Mouse (Mus musculus): Measurements from ENCODE around the gene Rnf123. TPM values are rescaled to one million over a fixed set of nuclear protein-coding genes. Genes with fewer than 3 reads are reported as not detected.
A peak's percentile ranks its signal among the peaks of the same experiment; 100 is the strongest.
"Not testable (repeated sequence)": the region's sequence is repeated elsewhere in the genome, so short reads cannot be mapped to it uniquely, and the experiment has no call there.

Rnf123 gene
- total and polyA plus RNA-seq, 2 experiments: 19.6 to 97.5 TPM

DNA sequence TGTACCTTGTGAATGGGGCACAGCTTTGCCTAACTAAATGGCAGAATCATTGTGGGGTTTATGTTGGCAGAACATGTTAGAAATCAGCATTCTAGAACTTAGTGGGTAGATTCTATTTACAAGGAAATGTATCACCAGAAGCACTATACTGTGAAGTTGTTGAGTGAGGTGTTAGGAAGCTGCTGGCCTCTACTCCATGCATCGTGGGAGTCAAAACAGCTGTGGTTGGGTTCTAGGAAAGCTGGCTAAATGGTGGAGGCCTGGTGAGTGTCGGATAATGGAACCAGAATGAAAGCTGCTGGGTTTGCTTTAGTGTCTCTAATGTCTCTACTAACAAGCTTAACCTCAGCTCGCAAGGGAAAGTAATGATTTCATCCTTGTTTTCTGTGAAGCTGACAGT is 66.0 kb downstream of the Rnf123 start:
- Histone ChIP-seq H3K36me3 (ENCODE audit: control insufficient read depth, insufficient read depth, low read length) (peaks cover 6% of the 10 kb centered on the region; the same call in 1 of the 2 replicates), H3K79me2 (ENCODE audit: control insufficient read depth, insufficient read depth, low read length) (peaks cover 20% of the 10 kb centered on the region; the same call in 1 of the 2 replicates), H3K27ac (replicated peaks; ENCODE audit: insufficient read depth, low read depth, low read length) (no peak overlapping the region), H3K4me3 (ENCODE audit: insufficient read depth, low read depth, low read length) (no peak overlapping the region), H3K4me1 (ENCODE audit: control insufficient read depth, insufficient read depth, low read length) (peaks cover 19% of the 10 kb centered on the region; the same call in 1 of the 2 replicates), H3K9ac (ENCODE audit: low read depth, low read length) (no peak overlapping the region), H3K27me3 (ENCODE audit: control insufficient read depth, insufficient read depth, low read length) (no peaks in the 10 kb centered on the region)
- 91% methylated on average over 3 of the region's 3 CpGs for WGBS
- TF ChIP-seq POLR2A (IDR thresholded peaks at IDR 0.05; ENCODE audit: extremely low read depth, insufficient read depth, low read length) (no peak), CTCF (IDR thresholded peaks at IDR 0.05; ENCODE audit: low read depth, low read length) (no peak)
- DNase-seq (ENCODE audit: extremely low read depth, low read depth, low spot score): no peak

DNA sequence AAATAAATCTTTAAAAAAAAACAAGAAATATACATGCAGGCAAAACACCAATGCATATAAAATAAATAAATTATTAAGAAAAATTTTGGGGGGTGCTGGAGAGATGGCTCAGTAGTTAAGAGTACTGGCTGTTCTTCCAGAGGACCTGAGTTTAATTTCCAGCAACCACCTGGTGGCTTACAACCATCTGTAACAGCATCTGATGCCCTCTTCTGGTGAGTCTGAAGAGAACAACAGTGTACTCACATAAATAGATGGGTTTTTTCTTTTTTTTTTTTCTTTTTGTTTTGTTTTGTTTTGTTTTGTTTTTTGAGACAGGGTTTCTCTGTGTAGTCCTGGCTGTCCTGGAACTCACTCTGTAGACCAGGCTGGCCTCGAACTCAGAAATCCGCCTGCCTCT is 69.6 kb downstream of the Rnf123 start:
- H3K36me3 ChIP-seq (ENCODE audit: control insufficient read depth, insufficient read depth, low read length); H3K27me3 ChIP-seq (ENCODE audit: control insufficient read depth, insufficient read depth, low read length); H3K4me3 ChIP-seq (ENCODE audit: insufficient read depth, low read depth, low read length); DNase-seq (ENCODE audit: extremely low read depth, low read depth, low spot score); H3K27ac ChIP-seq (replicated peaks; ENCODE audit: insufficient read depth, low read depth, low read length); H3K9ac ChIP-seq (ENCODE audit: low read depth, low read length); H3K4me1 ChIP-seq (ENCODE audit: control insufficient read depth, insufficient read depth, low read length): not testable (repeated sequence)
- peaks cover 27% of the 10 kb centered on the region; the same call in 1 of the 2 replicates for H3K79me2 ChIP-seq (ENCODE audit: control insufficient read depth, insufficient read depth, low read length)
- TF ChIP-seq CTCF (IDR thresholded peaks at IDR 0.05; ENCODE audit: low read depth, low read length): 0 out of 2 replicates have a peak, but pooled peaks have one; percentile 11
- WGBS: 100% methylated on average over 2 of the region's 2 CpGs

DNA sequence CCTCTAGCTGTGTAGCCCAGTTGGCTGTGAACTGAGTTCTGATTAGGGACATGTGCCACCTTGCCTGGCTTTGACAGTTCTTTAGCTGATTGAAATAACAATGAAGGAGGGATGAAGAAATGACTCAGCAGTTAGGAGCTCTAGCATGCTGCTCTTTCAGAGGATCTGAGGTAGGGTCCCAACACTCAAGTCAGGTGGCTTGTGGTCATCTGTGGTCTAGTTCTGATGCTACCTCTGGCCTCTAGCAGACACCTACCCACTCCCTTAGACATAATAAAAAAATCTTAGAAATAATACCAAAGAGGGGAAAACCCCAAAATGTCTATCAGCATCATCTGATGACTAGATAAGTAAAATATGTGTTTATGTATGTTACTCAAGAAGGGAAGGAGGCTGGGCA is 72.8 kb downstream of the Rnf123 start:
- no peak for DNase-seq (ENCODE audit: extremely low read depth, low read depth, low spot score)
- H3K79me2 ChIP-seq (ENCODE audit: control insufficient read depth, insufficient read depth, low read length): peaks cover 26% of the 10 kb centered on the region; the same call in 1 of the 2 replicates
- H3K4me3 ChIP-seq (ENCODE audit: insufficient read depth, low read depth, low read length): no peak overlapping the region
- H3K4me1 ChIP-seq (ENCODE audit: control insufficient read depth, insufficient read depth, low read length): peaks cover 8% of the 10 kb centered on the region
- 0 out of 2 replicates have a peak, but pooled peaks cover 3% of the 10 kb centered on the region for H3K36me3 ChIP-seq (ENCODE audit: control insufficient read depth, insufficient read depth, low read length)
- no peak overlapping the region for H3K27ac ChIP-seq (replicated peaks; ENCODE audit: insufficient read depth, low read depth, low read length)
- TF ChIP-seq CTCF (IDR thresholded peaks at IDR 0.05; ENCODE audit: low read depth, low read length): no peak
- no peak for TF ChIP-seq POLR2A (IDR thresholded peaks at IDR 0.05; ENCODE audit: extremely low read depth, insufficient read depth, low read length)
- no peak overlapping the region for H3K9ac ChIP-seq (ENCODE audit: low read depth, low read length)
- no peaks in the 10 kb centered on the region for H3K27me3 ChIP-seq (ENCODE audit: control insufficient read depth, insufficient read depth, low read length)

DNA sequence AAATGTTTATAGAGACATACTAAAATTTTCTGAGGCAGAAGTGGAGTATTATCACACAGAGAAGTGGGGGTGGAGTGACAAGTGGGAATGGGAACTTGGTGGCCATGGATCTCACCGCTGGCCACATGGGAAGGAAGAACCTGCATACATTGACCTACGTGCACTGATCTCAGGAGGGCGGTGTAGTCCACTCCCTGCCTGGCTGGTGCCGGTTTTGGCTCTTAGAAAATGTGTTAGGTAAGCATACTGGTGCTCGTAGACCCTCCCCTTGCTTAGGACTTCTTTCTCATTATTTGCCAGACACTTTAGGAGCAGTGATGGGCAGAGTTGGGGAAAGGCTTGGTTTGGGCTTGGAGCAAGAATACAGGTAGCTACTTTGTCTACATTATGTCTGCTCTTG is 75.1 kb downstream of the Rnf123 start:
- H3K4me1 ChIP-seq (ENCODE audit: control insufficient read depth, insufficient read depth, low read length): peaks cover 20% of the 10 kb centered on the region
- 74% methylated on average over 5 of the region's 5 CpGs for WGBS
- TF ChIP-seq POLR2A (IDR thresholded peaks at IDR 0.05; ENCODE audit: extremely low read depth, insufficient read depth, low read length): no peak
- no peak overlapping the region for H3K27ac ChIP-seq (replicated peaks; ENCODE audit: insufficient read depth, low read depth, low read length)
- DNase-seq (ENCODE audit: extremely low read depth, low read depth, low spot score): no peak
- peaks cover 32% of the 10 kb centered on the region; the same call in 1 of the 2 replicates for H3K79me2 ChIP-seq (ENCODE audit: control insufficient read depth, insufficient read depth, low read length)
- H3K9ac ChIP-seq (ENCODE audit: low read depth, low read length): no peak overlapping the region
- no peaks in the 10 kb centered on the region for H3K36me3 ChIP-seq (ENCODE audit: control insufficient read depth, insufficient read depth, low read length)
- no peak overlapping the region for H3K4me3 ChIP-seq (ENCODE audit: insufficient read depth, low read depth, low read length)
- H3K27me3 ChIP-seq (ENCODE audit: control insufficient read depth, insufficient read depth, low read length): no peaks in the 10 kb centered on the region

DNA sequence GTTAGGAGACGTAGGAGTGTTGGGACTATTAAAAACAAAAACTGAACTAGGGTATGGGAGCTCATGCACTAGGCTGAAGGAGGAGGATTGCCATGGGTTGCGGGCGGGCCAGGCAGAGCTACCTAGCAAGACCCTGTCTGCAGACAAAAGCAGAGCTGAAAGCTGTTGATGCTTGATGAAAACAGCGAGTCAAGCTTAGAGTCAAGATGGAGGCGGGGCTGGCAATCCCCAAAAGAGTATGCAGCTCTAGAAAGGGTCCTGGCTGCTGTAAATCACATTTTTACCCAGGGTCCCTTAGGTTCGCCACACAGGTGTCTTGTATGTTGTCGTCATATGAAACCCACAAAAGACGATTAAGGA is 79.6 kb downstream of the Rnf123 start:
- Histone ChIP-seq H3K4me1 (ENCODE audit: control insufficient read depth, insufficient read depth, low read length) (peaks cover 19% of the 10 kb centered on the region), H3K4me3 (ENCODE audit: insufficient read depth, low read depth, low read length) (peak overlapping the region; percentile 91; the same call in 1 of the 2 replicates), H3K9ac (ENCODE audit: low read depth, low read length) (peak overlapping the region; percentile 58), H3K36me3 (ENCODE audit: control insufficient read depth, insufficient read depth, low read length) (no peaks in the 10 kb centered on the region), H3K79me2 (ENCODE audit: control insufficient read depth, insufficient read depth, low read length) (peaks cover 25% of the 10 kb centered on the region; the same call in 1 of the 2 replicates), H3K27ac (replicated peaks; ENCODE audit: insufficient read depth, low read depth, low read length) (no peak overlapping the region; the same call in 1 of the 2 replicates), H3K27me3 (ENCODE audit: control insufficient read depth, insufficient read depth, low read length) (no peaks in the 10 kb centered on the region)
- WGBS: 32% methylated on average over 8 of the region's 8 CpGs
- no peak for TF ChIP-seq CTCF (IDR thresholded peaks at IDR 0.05; ENCODE audit: low read depth, low read length)
- TF ChIP-seq POLR2A (IDR thresholded peaks at IDR 0.05; ENCODE audit: extremely low read depth, insufficient read depth, low read length): no peak
- no peak for DNase-seq (ENCODE audit: extremely low read depth, low read depth, low spot score)

DNA sequence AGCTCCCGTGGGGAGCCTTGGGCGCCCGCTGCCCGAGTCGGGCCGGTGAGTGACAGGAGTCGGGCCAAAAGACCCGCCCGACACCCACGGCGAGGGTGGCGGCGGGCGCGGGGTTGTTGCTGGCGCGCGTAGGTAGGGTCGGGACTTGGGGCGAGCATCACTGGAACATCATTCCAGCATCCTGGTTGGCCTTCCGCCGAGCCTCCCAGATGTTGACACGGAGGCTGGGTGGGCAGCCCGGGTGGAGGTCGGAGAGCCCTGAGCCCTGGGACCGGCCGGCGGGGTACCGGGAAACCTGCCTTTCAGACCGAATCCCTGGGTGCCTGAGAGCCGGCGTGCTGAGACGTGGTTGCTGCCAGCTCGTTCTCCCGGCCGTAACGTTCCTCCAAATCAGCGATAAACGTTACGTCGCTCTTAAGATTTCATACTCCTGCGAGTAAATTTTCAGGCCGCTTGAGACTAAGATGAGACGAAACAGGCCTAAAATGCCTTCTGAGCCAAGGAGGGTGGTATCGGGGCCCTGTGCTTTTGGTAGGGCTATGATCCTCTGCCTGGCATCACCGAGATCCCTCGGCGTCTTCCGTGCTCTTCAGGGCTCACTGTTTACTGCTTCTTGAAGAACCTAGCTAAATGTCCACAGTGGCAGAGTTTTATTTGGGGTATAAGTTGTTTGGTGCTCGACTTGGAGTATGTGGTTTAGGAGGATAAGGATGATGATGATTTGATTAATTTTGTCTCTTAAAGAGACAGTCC is 80.2 kb downstream of the Rnf123 start:
- H3K36me3 ChIP-seq (ENCODE audit: control insufficient read depth, insufficient read depth, low read length): no peaks in the 10 kb centered on the region
- H3K27me3 ChIP-seq (ENCODE audit: control insufficient read depth, insufficient read depth, low read length): no peaks in the 10 kb centered on the region
- TF ChIP-seq CTCF (IDR thresholded peaks at IDR 0.05; ENCODE audit: low read depth, low read length) (no peak), POLR2A (IDR thresholded peaks at IDR 0.05; ENCODE audit: extremely low read depth, insufficient read depth, low read length) (no peak)
- peak overlapping the region; percentile 93 for H3K9ac ChIP-seq (ENCODE audit: low read depth, low read length)
- under 1% methylated on average over 50 of the region's 50 CpGs for WGBS
- H3K4me3 ChIP-seq (ENCODE audit: insufficient read depth, low read depth, low read length): peak overlapping the region; percentile 91
- DNase-seq (ENCODE audit: extremely low read depth, low read depth, low spot score): peak; percentile 37
- H3K27ac ChIP-seq (replicated peaks; ENCODE audit: insufficient read depth, low read depth, low read length): peak overlapping the region; percentile 81
- peaks cover 16% of the 10 kb centered on the region for H3K4me1 ChIP-seq (ENCODE audit: control insufficient read depth, insufficient read depth, low read length)
- peaks cover 19% of the 10 kb centered on the region; the same call in 1 of the 2 replicates for H3K79me2 ChIP-seq (ENCODE audit: control insufficient read depth, insufficient read depth, low read length)
